Mouse (Mus musculus): ENCODE data around the gene Clspn.

- no peak for TF ChIP-seq POLR2A (IDR thresholded peaks at IDR 0.05; ENCODE audit: low read depth, low read length)
- TF ChIP-seq CTCF (IDR thresholded peaks at IDR 0.05; ENCODE audit: extremely low read depth, insufficient read depth, insufficient read length, insufficient replicate concordance), result no peak
Observed at GRCm38 (mm10) chr4:126532292-126532691, 24.4 kb upstream of the Clspn start.

Measured in spleen, adult 2 months (tissue).